Mouse (Mus musculus): ENCODE data around the gene Myo1e.
"Not testable (repeated sequence)": the region's sequence is repeated elsewhere in the genome, so short reads cannot be mapped to it uniquely, and the experiment has no call there.

Myo1e gene

GRCm38 (mm10) chr9:70249881-70250681 lies 42.9 kb downstream of the Myo1e start:
- in situ Hi-C loops (cut with MboI; ENCODE audit: low sequenced_read_pairs), result no loop called here

- in situ Hi-C loops (cut with MboI; ENCODE audit: low sequenced_read_pairs), result no loop called here
These were observed 44.4 kb downstream of the Myo1e start for GRCm38 (mm10) chr9:70251441-70251985.

GRCm38 (mm10) chr9:70253016-70253415 lies 45.9 kb downstream of the Myo1e start:
- in situ Hi-C loops (cut with MboI; ENCODE audit: low sequenced_read_pairs), result no loop called here

DNA sequence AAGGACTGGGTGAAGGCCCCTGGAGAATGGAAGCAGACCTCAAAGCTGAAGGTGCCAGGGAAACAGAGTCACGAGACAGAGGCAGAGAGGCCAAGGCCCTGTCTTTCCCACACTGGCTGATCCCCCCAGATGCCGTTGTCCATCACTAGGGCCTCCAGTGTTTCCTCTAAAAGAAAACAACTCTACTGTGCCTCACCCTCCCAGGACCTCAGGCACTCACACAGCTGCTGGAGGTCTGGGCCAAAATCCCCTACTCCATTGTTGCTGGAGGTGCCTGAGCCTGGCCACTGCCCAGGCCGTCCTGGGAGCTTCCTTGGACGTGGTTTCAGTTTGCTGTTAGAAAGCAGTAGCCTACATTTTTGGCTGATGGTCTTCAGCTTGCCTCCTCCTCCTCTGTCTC lies 47.9 kb downstream of the Myo1e start:
- in situ Hi-C loops (cut with MboI; ENCODE audit: low sequenced_read_pairs), result no loop called here

GRCm38 (mm10) chr9:70256027-70256426 lies 48.9 kb downstream of the Myo1e start:
- in situ Hi-C loops (cut with MboI; ENCODE audit: low sequenced_read_pairs), result not testable (repeated sequence)

- in situ Hi-C loops (cut with MboI; ENCODE audit: low sequenced_read_pairs), result no loop called here
These were observed 50.3 kb downstream of the Myo1e start for GRCm38 (mm10) chr9:70257289-70258101.

DNA sequence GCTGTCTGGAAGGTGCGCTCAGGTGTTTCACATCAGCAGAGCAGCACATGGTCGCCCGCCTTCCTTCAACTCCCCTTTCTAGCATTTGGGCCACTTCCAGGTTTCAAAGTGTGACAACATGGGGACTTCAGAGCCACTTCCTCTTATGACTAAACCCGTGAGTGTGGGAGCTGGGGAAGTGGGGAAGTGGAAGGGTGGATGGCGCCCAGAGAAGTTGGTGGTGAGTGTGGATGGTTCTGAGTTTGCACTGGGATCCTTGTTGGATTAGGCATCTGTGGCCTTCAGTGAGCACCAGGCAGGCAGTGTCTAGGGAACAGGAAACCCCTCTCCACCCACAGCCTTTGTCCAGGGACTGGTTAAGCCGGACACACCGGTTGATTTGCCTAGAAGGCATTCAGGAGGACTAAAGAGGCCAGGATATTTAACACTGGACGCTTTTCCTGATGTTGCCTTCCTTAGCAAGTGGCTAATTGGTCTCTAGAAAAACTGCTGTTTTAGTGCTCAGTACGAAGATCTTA lies 53.2 kb downstream of the Myo1e start:
- in situ Hi-C loops (cut with MboI; ENCODE audit: low sequenced_read_pairs), result no loop called here

GRCm38 (mm10) chr9:70261646-70262045 lies 54.5 kb downstream of the Myo1e start:
- in situ Hi-C loops (cut with MboI; ENCODE audit: low sequenced_read_pairs), result no loop called here

DNA sequence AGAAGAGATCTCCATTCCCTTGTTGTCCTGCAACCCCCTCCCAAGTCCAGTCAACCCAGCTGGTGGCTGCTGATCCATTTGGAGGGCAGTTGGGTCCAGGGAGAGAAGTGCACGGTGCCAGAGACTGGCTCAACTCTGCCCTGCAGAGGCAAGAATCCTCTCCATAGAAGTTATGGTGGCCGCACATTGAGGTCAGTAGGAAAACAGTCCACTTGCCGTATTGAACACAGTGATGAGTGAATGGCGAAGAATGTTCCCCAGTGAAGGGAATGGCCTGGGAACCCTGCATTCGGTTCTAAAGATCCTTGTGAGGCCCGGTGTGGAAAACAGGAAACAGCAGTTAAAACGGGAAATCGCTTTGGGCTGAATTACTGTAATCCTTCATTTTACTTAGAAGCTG lies 56.0 kb downstream of the Myo1e start:
- in situ Hi-C loops (cut with MboI; ENCODE audit: low sequenced_read_pairs), result no loop called here

- in situ Hi-C loops (cut with MboI; ENCODE audit: low sequenced_read_pairs), result no loop called here
These were observed 56.6 kb downstream of the Myo1e start for GRCm38 (mm10) chr9:70263735-70264134.

GRCm38 (mm10) chr9:70265513-70265912 lies 58.4 kb downstream of the Myo1e start:
- in situ Hi-C loops (cut with MboI; ENCODE audit: low sequenced_read_pairs), result no loop called here

DNA sequence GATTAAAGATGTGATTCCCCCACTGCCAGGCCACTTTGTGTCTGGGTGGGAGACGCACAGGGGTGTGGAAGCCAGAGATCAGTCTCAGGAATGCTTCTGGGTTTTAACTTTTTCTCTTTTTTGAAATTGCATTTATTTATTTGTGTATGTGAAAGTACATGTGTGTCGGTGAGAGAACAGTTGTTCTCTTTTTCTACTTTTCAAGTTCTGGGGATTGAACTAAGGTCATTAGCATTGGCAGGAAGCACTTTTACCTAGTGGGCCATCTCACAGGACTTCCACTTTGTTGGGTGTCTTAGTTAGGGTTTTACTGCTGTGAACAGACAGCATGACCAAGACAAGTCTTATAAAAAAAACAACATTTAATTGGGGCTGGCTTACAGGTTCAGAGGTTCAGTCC lies 59.0 kb downstream of the Myo1e start:
- in situ Hi-C loops (cut with MboI; ENCODE audit: low sequenced_read_pairs), result no loop called here

GRCm38 (mm10) chr9:70267108-70267507 lies 60.0 kb downstream of the Myo1e start:
- in situ Hi-C loops (cut with MboI; ENCODE audit: low sequenced_read_pairs), result no loop called here

DNA sequence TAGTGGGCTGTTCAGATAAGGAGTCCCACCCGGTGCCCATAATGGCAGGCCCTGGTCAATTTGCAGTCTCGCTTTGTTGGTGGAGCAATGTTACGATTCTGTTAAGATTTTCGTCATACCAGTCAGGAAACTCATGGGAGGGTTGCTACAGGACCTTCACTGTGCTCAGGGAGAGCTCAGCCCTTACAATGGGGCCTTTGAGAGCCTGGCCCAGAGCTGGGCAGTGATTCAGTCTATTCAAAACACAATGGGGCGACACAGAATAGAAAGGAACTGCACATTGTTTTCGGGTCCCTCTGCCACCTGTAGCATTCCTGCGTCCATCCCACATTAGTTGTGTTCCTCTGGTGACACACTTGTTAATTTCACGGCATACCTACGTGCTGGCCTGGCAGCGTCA lies 62.2 kb downstream of the Myo1e start:
- in situ Hi-C loops (cut with MboI; ENCODE audit: low sequenced_read_pairs), result no loop called here

DNA sequence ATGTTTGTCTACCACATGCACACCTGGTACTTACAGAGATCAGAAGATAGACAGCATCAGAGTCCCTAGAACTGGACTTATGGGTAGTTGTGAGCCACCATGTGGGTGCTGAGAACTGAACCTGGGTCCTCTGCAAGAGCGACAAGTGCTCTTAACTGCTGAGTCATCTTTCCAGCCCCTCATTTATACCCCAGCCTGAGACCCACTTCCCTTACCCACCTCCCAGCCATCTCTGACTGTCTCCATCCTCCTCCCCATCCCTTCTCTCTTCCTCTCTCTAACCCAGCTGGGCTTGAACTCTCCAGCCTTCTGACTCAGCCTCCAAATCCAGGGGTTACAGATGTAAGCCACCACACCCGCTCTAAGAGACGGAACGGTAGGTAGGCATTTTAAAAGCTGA lies 63.3 kb downstream of the Myo1e start:
- in situ Hi-C loops (cut with MboI; ENCODE audit: low sequenced_read_pairs), result no loop called here

GRCm38 (mm10) chr9:70271137-70271536 lies 64.0 kb downstream of the Myo1e start:
- in situ Hi-C loops (cut with MboI; ENCODE audit: low sequenced_read_pairs), result no loop called here

- in situ Hi-C loops (cut with MboI; ENCODE audit: low sequenced_read_pairs), result no loop called here
These were observed 64.5 kb downstream of the Myo1e start for GRCm38 (mm10) chr9:70271631-70272030.

DNA sequence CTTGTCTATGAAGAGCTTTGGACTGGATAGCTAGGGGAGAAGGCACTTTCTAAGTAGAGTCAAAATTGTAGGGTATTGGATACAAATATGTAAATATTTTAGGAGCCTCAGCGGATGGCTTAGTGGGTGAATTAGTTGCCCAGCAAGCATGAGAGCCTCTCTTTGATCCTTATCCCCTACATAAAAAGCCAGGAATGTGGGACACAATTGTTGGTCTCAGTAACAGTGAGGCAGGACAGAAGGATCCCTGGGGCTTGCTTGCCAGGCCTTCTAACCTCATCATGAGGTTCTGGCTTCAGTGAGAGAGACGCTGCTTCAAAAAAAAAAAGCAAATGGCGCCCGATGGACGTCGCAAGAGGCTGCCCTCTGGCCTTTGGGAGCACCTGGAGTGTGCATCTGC lies 66.9 kb downstream of the Myo1e start:
- in situ Hi-C loops (cut with MboI; ENCODE audit: low sequenced_read_pairs), result no loop called here

- in situ Hi-C loops (cut with MboI; ENCODE audit: low sequenced_read_pairs), result no loop called here
These were observed 67.3 kb downstream of the Myo1e start for GRCm38 (mm10) chr9:70274476-70274875.

GRCm38 (mm10) chr9:70274887-70275555 lies 67.9 kb downstream of the Myo1e start:
- in situ Hi-C loops (cut with MboI; ENCODE audit: low sequenced_read_pairs), result no loop called here

DNA sequence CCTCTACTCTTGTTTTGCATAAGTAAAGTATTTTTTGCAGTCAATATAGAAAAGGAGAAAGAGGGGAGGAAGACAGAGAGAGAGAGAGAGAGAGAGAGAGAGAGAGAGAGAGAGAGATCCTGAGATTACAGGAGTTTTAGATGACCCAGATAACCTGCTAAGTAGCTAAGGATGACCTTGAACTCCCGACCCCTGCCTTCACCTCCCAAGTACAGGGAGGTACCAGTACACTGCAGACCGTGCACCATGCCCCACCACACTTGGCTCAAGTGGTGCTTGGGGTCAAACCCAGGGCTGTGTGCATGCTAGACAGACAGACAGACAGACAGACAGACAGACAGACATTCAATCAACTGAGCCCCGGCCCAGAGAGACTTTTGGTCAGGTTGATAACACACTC lies 69.9 kb downstream of the Myo1e start:
- in situ Hi-C loops (cut with MboI; ENCODE audit: low sequenced_read_pairs), result no loop called here

Measured in CH12F3 (cell line).